Mouse (Mus musculus) liver, postnatal 0 days (tissue): ENCODE data around the gene Myh9.

Source experiments
- CTCF ChIP-seq: sonication (generic); IDR thresholded peaks from 2 replicates; pipeline ENCODE4 v1.5.1; 2016; ENCODE audit warnings: antibody characterized with exemption, low read depth
- EP300 ChIP-seq: IDR thresholded peaks from 2 replicates; pipeline ENCODE4 v1.6.1; 2016; ENCODE audit warnings: antibody characterized with exemption, low read depth, mild to moderate bottlenecking

GRCm38 (mm10) chr15:77833731-77834130, 8.2 kb downstream of the Myh9 start:
- TF ChIP-seq CTCF, result no peak
- no peak for TF ChIP-seq EP300
